Mouse (Mus musculus): ENCODE data around the gene Srp68.

- TF ChIP-seq TCF12 (IDR thresholded peaks at IDR 0.05; ENCODE audit: low read depth, low read length) (no peak), POLR2A (IDR thresholded peaks at IDR 0.05; ENCODE audit: control insufficient read depth in 1 of 2, insufficient read depth in 1 of 2, low read depth in 1 of 2, low read length in 2 of 2, poor library complexity in 1 of 2) (no peak), GATA1 (IDR thresholded peaks at IDR 0.05; ENCODE audit: low read depth, low read length) (no peak), ZNF384 (IDR thresholded peaks at IDR 0.05; ENCODE audit: low read depth, low read length) (no peak), CTCF (IDR thresholded peaks at IDR 0.05 in 2 of 3, conservative IDR thresholded peaks at IDR 0.05 in 1 of 3; ENCODE audit: control insufficient read depth in 1 of 3, insufficient read depth in 1 of 3, low read depth in 2 of 3, low read length in 3 of 3, poor library complexity in 1 of 3, severe bottlenecking in 1 of 3) (no peak), EP300 (IDR thresholded peaks at IDR 0.05; ENCODE audit: low read depth in 1 of 2, low read length in 2 of 2) (no peak), NELFE (IDR thresholded peaks at IDR 0.05; ENCODE audit: low read depth, low read length) (no peak)
Observed at GRCm38 (mm10) chr11:116241744-116242235, 32.2 kb downstream of the Srp68 start.
